Mouse (Mus musculus) layer of hippocampus, adult 9-11 months (tissue): Measurements from ENCODE around the gene Sppl2c.
"Not testable (repeated sequence)": the region's sequence is repeated elsewhere in the genome, so short reads cannot be mapped to it uniquely, and the experiment has no call there.

ENCODE experiments used
- DNase-seq: peaks from one replicate; pipeline ENCODE4 v3.0.0; 2022

The Sppl2c gene

DNA sequence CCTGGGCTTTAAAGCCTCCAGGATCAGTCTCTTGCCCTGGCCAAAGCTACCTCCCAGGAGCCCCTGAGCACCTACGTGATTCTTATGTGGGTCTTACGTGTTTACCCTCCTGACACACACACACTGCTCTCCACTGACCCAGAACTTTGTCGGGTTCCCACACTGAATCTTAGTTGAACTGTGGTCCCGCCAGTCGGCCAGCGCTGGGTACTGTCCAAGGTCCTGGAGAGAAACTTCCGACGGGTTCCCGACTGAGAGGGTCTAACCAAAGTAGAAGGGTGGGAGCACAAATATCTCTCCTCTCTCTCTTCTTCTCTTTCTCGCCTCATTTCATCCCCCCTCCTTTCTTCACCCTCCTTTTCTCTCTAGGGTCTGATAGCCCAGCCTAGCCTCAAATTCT is 11.7 kb downstream of the Sppl2c start:
- no peak for DNase-seq

GRCm38 (mm10) chr11:104203271-104203670 is 17.1 kb downstream of the Sppl2c start:
- DNase-seq, result no peak

- DNase-seq, result no peak
Observed at GRCm38 (mm10) chr11:104206573-104206972, 20.4 kb downstream of the Sppl2c start.

- DNase-seq, result no peak
Observed at GRCm38 (mm10) chr11:104209041-104209440, 22.9 kb downstream of the Sppl2c start.

DNA sequence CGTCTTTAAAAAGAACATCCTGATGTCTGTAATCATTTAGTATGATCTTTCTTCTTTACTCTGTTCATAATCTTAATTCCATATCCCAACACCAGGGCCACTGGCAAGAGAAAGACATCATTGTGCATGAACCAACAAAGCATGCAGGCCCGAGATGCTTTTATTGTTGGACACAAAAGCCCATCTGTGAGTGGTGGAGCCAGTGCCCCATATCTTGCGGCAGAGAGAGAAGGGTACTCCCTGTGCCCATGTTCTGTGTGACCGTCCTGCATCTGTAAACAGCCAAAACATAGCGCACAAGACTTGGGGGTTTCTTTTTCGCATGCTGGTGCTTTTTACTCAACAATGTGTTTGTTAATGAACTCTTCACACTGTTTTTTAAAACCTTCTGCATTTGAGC is 25.1 kb downstream of the Sppl2c start:
- peak; percentile 53 for DNase-seq

GRCm38 (mm10) chr11:104214128-104214527 is 28.0 kb downstream of the Sppl2c start:
- DNase-seq, result not testable (repeated sequence)

GRCm38 (mm10) chr11:104218075-104218474 is 31.9 kb downstream of the Sppl2c start:
- DNase-seq, result no peak

- DNase-seq, result peak; percentile 77
Observed at GRCm38 (mm10) chr11:104220291-104220690, 34.2 kb downstream of the Sppl2c start.

DNA sequence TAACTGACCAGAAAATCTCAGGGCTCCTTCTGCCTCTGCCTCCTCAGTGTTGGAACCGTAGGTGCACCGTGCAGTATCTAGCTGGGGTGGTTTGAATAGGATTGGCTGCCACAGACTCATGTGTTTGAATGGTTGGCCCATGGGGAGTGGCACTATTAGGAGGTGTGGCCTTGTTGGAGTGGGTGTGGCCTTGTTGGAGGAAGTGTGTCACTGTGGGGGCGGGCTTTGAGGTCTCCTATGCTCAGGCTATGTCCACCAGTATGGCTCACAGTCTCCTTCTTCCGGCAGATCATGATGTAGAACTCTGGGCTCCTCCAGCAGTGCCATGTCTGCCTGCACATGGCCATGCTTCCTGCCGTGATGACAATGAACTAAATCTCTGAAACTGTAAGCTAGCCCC is 35.6 kb downstream of the Sppl2c start:
- no peak for DNase-seq

DNA sequence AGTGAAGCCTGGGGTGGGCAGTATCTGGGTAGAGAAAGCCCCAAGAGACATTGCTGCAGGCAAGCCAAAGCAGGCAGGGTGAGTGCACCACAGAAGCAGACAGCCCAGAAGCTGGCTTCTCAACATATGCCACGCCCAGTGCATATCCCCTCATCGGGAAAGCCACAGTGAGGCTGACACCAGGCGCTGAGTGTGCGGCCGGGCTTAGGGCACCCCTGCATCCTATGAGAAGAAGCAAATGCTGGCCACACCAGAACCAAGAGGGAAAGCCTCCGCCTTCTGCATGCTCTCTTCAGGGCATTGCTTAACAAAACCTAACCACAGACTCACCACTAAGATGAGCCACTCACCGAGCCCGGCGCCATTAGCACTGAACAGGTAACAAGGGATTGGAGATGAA is 37.2 kb downstream of the Sppl2c start:
- DNase-seq, result no peak

DNA sequence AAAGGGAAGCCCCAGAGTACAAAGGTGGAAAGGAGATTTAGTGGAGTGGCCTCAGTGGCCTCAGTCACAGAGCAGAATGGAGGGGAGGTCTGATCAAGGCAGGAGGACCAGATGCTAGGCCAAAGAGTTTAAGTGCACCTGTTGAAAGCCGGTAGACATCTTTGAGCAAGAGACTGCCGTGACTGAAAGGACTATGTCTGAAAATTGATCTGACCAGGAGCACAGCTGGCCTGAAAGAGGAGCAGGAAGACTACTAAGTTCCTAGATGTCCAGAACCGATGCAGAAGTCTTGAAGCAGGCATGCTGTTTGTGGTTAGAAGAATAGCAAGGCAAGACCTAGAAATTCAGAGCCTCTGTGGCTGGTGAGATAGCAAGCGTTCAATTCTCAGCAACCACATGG is 43.3 kb downstream of the Sppl2c start:
- no peak for DNase-seq

DNA sequence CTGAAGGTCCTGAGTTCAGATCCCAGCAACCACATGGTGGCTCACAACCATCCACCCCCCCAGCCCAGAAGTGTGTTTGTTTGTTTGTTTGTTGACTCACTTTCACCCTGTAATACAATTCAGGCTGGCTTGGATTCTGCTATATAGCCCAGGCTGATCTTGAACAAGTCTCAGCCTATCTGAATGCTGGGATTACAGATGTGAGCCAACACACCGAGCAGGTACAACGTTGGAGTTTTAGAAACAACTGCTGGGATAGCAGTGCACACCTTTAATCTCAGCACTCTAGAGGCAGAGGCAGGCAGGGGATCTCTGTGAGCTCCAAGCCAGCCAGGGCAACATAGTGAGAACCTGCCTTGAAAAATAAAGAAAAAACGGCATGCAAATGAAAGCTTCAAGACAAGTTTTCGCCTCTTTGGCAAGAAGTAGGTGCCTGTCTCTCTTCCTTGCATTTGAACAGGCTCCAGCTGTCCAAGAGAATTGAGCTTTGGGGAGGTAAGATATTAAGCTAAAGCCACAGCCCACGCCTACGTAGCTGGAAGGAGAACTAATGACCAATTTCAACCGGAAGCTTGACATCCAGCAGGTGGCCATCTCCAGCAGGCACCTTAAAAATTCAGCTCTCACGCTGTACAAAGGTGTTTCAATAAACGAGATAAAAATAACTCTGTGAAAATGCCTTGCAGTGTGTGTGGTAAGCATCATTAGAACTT is 44.1 kb downstream of the Sppl2c start:
- DNase-seq, result no peak

DNA sequence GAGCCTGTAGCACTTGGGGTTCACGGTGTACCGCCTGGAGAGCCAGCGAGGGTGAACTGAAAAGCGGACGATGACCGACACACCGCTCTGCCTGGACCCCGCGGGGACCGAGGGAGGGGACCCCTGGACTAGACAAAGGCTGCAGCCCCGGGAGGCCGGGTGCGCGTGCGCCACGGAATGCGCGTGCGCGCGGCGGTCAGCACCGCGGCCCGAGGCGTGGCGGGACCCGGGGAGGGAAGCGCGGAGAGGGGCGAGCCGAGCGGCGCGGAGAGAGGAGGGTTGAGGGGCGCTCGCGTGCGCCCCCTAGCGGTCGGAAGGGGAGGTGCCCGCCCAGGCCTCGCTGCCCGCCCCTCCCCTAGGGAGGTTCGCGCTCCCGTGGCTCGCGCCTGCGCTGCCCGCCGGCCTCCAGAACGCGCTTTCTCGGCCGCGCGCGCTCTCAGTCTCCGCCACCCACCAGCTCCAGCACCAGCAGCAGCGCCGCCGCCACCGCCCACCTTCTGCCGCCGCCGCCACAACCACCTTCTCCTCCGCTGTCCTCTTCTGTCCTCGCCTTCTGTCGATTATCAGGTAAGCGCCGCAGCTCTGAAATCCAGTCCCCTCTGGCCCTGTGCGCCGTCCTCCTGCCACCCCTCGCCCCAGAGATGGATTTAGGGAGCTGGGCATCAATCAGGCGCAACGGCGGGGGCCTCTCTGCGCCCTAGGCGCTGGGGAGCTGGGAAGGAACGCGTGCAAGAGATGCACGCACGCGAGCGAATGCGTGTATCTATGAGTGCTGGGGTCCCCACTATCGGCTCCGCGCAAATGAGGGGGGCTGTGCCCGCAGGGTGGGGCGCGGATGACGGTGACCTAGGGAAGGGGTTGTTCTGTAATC is 45.1 kb downstream of the Sppl2c start, which contains the start of gene Mapt:
Mapt (plus strand) TSS at position 350 of the 871 bp plus-strand sequence.
- peak; percentile 92 for DNase-seq

DNA sequence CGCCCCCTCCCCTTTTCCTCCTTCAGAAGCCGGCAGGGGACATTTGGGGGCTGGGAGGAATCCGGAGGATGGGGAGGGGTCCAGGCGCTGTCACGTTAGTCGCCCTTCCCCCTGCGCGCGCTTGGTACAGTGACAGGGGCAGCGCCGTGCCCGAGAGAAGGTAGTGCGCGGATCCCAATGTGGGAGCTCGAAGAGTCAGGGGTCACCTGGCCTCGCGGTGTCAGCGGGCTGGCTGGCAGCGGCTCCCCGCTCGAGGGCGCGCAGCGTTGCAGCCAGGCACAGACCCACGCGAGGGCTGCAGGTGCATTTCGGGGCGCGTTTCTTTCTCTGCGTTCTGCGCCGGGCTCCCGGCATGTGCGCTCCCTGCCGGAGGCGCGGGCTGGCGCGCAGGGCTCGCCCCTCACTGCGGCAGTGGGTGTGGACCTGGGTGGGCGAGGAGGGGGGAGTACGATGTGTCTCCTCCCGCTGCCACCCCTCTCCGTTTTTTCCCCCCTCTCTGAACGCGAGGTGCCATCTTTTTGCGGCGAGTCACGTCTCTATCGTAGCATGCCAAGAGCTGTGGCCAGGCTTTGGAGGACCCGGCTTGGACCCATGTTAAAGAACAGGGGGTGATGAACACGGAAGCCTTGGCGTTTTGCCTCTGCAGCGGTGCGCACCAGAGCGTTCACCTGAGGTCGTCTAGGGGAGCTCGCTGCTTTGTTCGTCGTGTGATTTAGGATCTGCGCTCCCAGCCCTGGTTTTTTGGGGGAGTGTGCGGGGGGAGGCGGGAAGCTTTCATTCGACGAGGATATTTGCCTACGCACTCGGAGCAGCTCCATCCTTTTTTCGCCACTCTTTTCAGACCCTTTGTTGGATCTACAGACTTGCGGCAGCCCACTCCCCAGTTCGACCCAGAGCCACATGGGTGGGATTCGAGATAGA is 46.3 kb downstream of the Sppl2c start:
- DNase-seq, result peak; percentile 74

DNA sequence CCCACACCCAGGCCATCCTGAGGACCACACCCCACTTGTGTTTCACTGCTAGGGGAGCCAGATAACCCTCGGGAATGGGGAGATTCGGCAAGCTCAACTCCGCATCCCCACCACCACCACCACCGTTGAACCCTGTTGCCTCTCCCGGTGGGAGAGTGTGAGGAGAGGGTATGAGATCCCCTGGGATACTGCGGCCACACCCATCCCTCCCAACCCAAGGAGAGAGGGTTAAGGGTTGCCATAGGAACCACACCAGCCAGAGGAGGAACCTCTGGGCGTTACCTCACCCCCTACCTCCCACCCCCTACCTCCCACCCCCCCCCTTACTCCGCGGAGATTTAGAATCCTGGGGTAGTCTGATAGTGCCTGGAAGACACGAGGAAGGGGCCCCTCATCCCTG is 47.0 kb downstream of the Sppl2c start:
- DNase-seq, result no peak

DNA sequence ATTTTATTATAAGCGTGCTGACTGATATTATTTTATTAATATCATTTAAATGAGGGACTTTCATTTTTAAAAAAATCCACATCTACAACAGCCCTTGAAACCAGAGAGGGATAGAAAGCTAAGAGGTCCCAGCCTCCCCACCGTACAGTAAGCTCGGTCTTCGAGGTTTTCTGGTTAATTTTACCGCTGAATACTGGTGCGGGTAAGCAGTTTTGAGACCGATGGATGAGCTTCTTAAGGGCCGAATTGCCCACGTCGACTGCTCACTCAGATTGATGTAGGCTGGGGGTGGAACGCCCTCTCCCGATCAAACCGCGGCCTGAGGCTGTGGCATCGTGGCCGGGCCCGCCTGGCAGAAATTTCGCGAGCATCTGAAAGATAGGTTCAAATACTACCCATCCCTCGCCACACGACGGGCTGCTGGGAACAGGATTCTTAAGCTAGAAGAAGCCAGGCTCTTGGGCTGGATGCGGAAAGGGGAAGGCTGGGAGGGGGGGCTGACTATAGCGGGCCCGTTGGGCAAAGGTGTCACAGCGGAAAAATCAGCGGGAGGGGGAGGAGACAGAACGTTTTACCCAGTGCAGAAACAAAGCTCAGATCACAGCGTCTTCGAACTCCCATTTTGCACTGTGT is 47.6 kb downstream of the Sppl2c start:
- DNase-seq, result no peak

- no peak for DNase-seq
Observed at GRCm38 (mm10) chr11:104234680-104235079, 48.6 kb downstream of the Sppl2c start.

- DNase-seq, result no peak
Observed at GRCm38 (mm10) chr11:104235881-104236280, 49.8 kb downstream of the Sppl2c start.

- peak; percentile 80 for DNase-seq
Observed at GRCm38 (mm10) chr11:104237226-104237625, 51.1 kb downstream of the Sppl2c start.

GRCm38 (mm10) chr11:104237958-104238747 is 52.0 kb downstream of the Sppl2c start:
- DNase-seq, result no peak
